Mouse (Mus musculus) CD8-positive naive resting alpha-beta T cell, adult 2 months (primary cell): ENCODE measurements at regions not wholly inside any gene's neighbourhood (a gene's known extent, or its start where the extent isn't known, plus 50 kb on each side); places are given as distances from the start of the nearest gene placed in this dataset.

Experiments
- DNase-seq, 2 experiments: peaks; one replicate each; pipeline ENCODE4 v3.0.0; 2022; ENCODE audit warnings: low read depth in 2 of 2, low spot score in 2 of 2

- no peak for DNase-seq
Observed at GRCm38 (mm10) chr13:97617511-97618189, 142.8 kb downstream of the Gm10260 start.

- no peak for DNase-seq
Observed at GRCm38 (mm10) chr13:97616919-97617318, 143.5 kb downstream of the Gm10260 start.

- peak; percentile 21 to 35 for DNase-seq
Observed at GRCm38 (mm10) chr13:97607221-97607723, 153.2 kb downstream of the Gm10260 start.

GRCm38 (mm10) chr13:97604451-97604850, 156.0 kb downstream of the Gm10260 start:
- DNase-seq: no peak

GRCm38 (mm10) chr13:97601135-97601730, 159.2 kb downstream of the Gm10260 start:
- DNase-seq: no peak

- no peak for DNase-seq
Observed at GRCm38 (mm10) chr13:97600136-97600535, 160.3 kb downstream of the Gm10260 start.

- no peak for DNase-seq
Observed at GRCm38 (mm10) chr13:97598507-97599431, 161.7 kb downstream of the Gm10260 start.

- DNase-seq: no peak
Observed at GRCm38 (mm10) chr13:97594851-97595250, 165.6 kb downstream of the Gm10260 start.

GRCm38 (mm10) chr13:97589626-97590025, 170.8 kb downstream of the Gm10260 start:
- no peak for DNase-seq

GRCm38 (mm10) chr13:97588085-97588484, 172.3 kb downstream of the Gm10260 start:
- DNase-seq: no peak

GRCm38 (mm10) chr13:97587088-97587487, 173.3 kb downstream of the Gm10260 start:
- peak in 1 of 2 experiments; percentile 7 for DNase-seq

- no peak for DNase-seq
Observed at GRCm38 (mm10) chr13:97584045-97584444, 176.4 kb downstream of the Gm10260 start.

- no peak for DNase-seq
Observed at GRCm38 (mm10) chr13:97581380-97581779, 179.1 kb downstream of the Gm10260 start.

- no peak for DNase-seq
Observed at GRCm38 (mm10) chr13:97580241-97580874, 180.1 kb downstream of the Gm10260 start.

- no peak for DNase-seq
Observed at GRCm38 (mm10) chr13:97578595-97578994, 181.8 kb downstream of the Gm10260 start.

GRCm38 (mm10) chr13:97577081-97577785, 183.2 kb downstream of the Gm10260 start:
- no peak for DNase-seq

GRCm38 (mm10) chr13:97573601-97574000, 186.8 kb downstream of the Gm10260 start:
- no peak for DNase-seq

GRCm38 (mm10) chr13:97572352-97572751, 188.1 kb downstream of the Gm10260 start:
- DNase-seq: no peak

- no peak for DNase-seq
Observed at GRCm38 (mm10) chr13:97570009-97570408, 190.4 kb downstream of the Gm10260 start.

- DNase-seq: no peak
Observed at GRCm38 (mm10) chr13:97567632-97568031, 192.8 kb downstream of the Gm10260 start.
